Mouse (Mus musculus) midbrain, postnatal 0 days (tissue): ENCODE measurements around the gene Slbp. TPM values are rescaled to one million over a fixed set of nuclear protein-coding genes. Genes with fewer than 3 reads are reported as not detected.

ENCODE experiments used
- ATAC-seq: fragments of 200-750 bp; cut with Nextera tagmentation; 2 replicates; pipeline ENCODE4 v1.8.0; 2017; ENCODE audit warnings: moderate number of reproducible peaks, mild to moderate bottlenecking, moderate TSS enrichment, moderate library complexity; ENCODE audit not compliant: low FRiP score
- DNase-seq: peaks from one replicate; pipeline ENCODE4 v3.0.0-alpha.2; 2015; ENCODE audit warnings: low spot score
- H3K27ac ChIP-seq: fragments of 300-500 bp; sonication (generic); 2 replicates; pipeline ENCODE4 v1.5.1; 2014; ENCODE audit warnings: low read depth, mild to moderate bottlenecking, low read length, mixed read lengths
- H3K27me3 ChIP-seq: fragments of 300-500 bp; sonication (generic); 2 replicates; pipeline ENCODE4 v1.6.1; 2014; ENCODE audit warnings: low read length, control low read depth, mixed read lengths; ENCODE audit not compliant: insufficient read depth
- H3K36me3 ChIP-seq: fragments of 300-500 bp; sonication (generic); 2 replicates; pipeline ENCODE4 v1.6.1; 2014; ENCODE audit warnings: low read length, control low read depth, mixed read lengths; ENCODE audit not compliant: insufficient read depth
- H3K4me1 ChIP-seq: fragments of 300-500 bp; sonication (generic); 2 replicates; pipeline ENCODE4 v1.6.1; 2014; ENCODE audit warnings: mild to moderate bottlenecking, control low read depth, antibody characterized with exemption, low read length, mixed read lengths; ENCODE audit not compliant: insufficient read depth
- H3K4me2 ChIP-seq: fragments of 300-500 bp; sonication (generic); 2 replicates; pipeline ENCODE4 v1.6.1; 2014; ENCODE audit warnings: low read depth, mild to moderate bottlenecking, low read length, mixed read lengths; ENCODE audit not compliant: poor library complexity, severe bottlenecking
- H3K4me3 ChIP-seq: fragments of 300-500 bp; sonication (generic); 2 replicates; pipeline ENCODE4 v1.5.1; 2014; ENCODE audit warnings: low read depth, mild to moderate bottlenecking, low read length, moderate library complexity
- H3K9ac ChIP-seq: fragments of 300-500 bp; sonication (generic); replicated peaks from 2 replicates; pipeline ENCODE4 v1.6.1; 2014; ENCODE audit warnings: mild to moderate bottlenecking, low read length, moderate library complexity, mixed read lengths; ENCODE audit not compliant: poor library complexity, severe bottlenecking
- H3K9me3 ChIP-seq: fragments of 300-500 bp; sonication (generic); 2 replicates; pipeline ENCODE4 v1.6.1; 2016; ENCODE audit warnings: low read length, control low read depth
- CTCF ChIP-seq: IDR thresholded peaks from 2 replicates; pipeline ENCODE4 v1.5.1; 2016; ENCODE audit warnings: antibody characterized with exemption, mild to moderate bottlenecking
- WGBS: fragments of 180-500 bp; shearing (Covaris S2); extraction: QIAGEN DNeasy Blood & Tissue Kit; methylation state at CpG from one replicate; pipeline ENCODE4 v1.1.7; 2014; 5-methylcytosine and 5-hydroxymethylcytosine counted together
- polyA plus RNA-seq: library from polyadenylated mRNA; unstranded; fragments of >200 nt; fragmentation: Nextera tagmentation; extraction: Ambion mirVana; gene quantifications from 2 replicates; pipeline ENCODE4 v1.2.1, GENCODE M21; 2015
- total RNA-seq: library from RNA; depleted of rRNA; stranded (reverse); fragments of >200 nt; gene quantifications from 2 replicates; pipeline ENCODE4 v1.2.3, GENCODE M21; 2014

Gene Slbp
- total and polyA plus RNA-seq, 2 experiments from 2014 or later: 99.5 to 126 TPM

DNA sequence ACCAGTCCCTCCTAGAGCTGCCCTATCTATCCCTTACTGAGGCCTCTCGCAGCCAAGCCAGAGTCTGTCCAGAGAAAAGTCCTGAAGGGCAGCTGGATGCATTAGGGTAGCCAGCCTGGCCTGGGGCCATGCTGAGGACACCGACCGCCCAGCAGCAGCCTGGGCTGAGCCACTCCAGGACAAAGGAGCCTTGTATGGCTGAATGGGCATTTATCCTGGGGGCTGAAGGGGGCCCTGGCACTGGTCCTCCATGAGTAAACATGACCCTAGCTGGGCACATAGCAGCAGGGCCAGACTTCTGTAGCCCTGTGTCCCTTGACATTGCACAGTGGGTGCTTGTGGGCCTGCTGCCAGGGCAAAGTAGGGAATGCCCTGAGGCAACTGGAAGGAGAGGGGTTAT is 22.1 kb upstream of the Slbp start:
- Histone ChIP-seq H3K9ac (no peak overlapping the region), H3K27ac (no peak overlapping the region), H3K36me3 (no peaks in the 10 kb centered on the region; the same call in 1 of the 2 replicates), H3K4me1 (no peaks in the 10 kb centered on the region), H3K9me3 (no peaks in the 10 kb centered on the region), H3K27me3 (no peaks in the 10 kb centered on the region), H3K4me2 (no peak overlapping the region), H3K4me3 (no peak overlapping the region)
- ATAC-seq (peak; percentile 87), DNase-seq (peak; percentile 83)
- no peak for TF ChIP-seq CTCF
- WGBS: 59% methylated on average over 3 of the region's 3 CpGs

GRCm38 (mm10) chr5:33671659-33672058 is 19.3 kb upstream of the Slbp start:
- ATAC-seq: no peak
- no peaks in the 10 kb centered on the region for H3K4me1 ChIP-seq
- no peak overlapping the region for H3K4me2 ChIP-seq
- H3K9ac ChIP-seq: no peak overlapping the region
- no peak overlapping the region for H3K27ac ChIP-seq
- no peaks in the 10 kb centered on the region for H3K27me3 ChIP-seq
- WGBS: 86% methylated on average over 5 of the region's 5 CpGs
- no peaks in the 10 kb centered on the region for H3K9me3 ChIP-seq
- H3K4me3 ChIP-seq: no peak overlapping the region
- no peak for DNase-seq
- no peak for TF ChIP-seq CTCF
- H3K36me3 ChIP-seq: peaks cover 3% of the 10 kb centered on the region

GRCm38 (mm10) chr5:33668223-33668622 is 15.8 kb upstream of the Slbp start:
- no peaks in the 10 kb centered on the region for H3K27me3 ChIP-seq
- ATAC-seq: no peak
- DNase-seq: peak; percentile 62
- no peaks in the 10 kb centered on the region for H3K9me3 ChIP-seq
- H3K4me1 ChIP-seq: no peaks in the 10 kb centered on the region
- H3K4me3 ChIP-seq: no peak overlapping the region
- no peak overlapping the region for H3K9ac ChIP-seq
- peak; percentile 65 for TF ChIP-seq CTCF
- H3K4me2 ChIP-seq: no peak overlapping the region
- H3K27ac ChIP-seq: no peak overlapping the region
- H3K36me3 ChIP-seq: peaks cover 3% of the 10 kb centered on the region

DNA sequence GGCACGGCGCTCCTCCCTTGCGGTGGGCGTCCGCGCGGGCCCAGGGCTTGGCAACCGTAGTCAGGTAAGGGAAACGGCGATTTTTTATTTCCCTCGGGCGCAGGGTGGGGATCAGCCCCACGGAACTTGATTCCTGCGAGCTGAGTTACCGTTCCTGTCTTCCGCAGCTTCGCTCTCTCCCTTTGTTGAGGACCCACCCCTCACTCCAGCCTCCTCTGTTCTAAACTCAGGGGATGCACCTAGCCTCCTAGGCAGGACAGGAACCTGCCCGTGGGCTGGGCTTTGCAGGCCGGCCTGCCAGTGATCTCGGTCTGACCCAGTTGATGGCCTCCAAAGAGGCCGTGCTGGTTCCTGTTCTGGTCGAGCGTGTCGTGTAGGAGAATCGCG is 6.3 kb upstream of the Slbp start:
- WGBS: under 1% methylated on average over 26 of the region's 26 CpGs
- H3K9ac ChIP-seq: peak overlapping the region; percentile 71; the same call in 1 of the 2 replicates
- ATAC-seq (no peak), DNase-seq (no peak)
- H3K4me1 ChIP-seq: peaks cover 10% of the 10 kb centered on the region
- peaks cover 3% of the 10 kb centered on the region for H3K36me3 ChIP-seq
- no peaks in the 10 kb centered on the region for H3K9me3 ChIP-seq
- no peak overlapping the region for H3K27ac ChIP-seq
- TF ChIP-seq CTCF: no peak
- H3K4me3 ChIP-seq: peak overlapping the region; percentile 71
- peak overlapping the region; percentile 80 for H3K4me2 ChIP-seq
- no peaks in the 10 kb centered on the region for H3K27me3 ChIP-seq

DNA sequence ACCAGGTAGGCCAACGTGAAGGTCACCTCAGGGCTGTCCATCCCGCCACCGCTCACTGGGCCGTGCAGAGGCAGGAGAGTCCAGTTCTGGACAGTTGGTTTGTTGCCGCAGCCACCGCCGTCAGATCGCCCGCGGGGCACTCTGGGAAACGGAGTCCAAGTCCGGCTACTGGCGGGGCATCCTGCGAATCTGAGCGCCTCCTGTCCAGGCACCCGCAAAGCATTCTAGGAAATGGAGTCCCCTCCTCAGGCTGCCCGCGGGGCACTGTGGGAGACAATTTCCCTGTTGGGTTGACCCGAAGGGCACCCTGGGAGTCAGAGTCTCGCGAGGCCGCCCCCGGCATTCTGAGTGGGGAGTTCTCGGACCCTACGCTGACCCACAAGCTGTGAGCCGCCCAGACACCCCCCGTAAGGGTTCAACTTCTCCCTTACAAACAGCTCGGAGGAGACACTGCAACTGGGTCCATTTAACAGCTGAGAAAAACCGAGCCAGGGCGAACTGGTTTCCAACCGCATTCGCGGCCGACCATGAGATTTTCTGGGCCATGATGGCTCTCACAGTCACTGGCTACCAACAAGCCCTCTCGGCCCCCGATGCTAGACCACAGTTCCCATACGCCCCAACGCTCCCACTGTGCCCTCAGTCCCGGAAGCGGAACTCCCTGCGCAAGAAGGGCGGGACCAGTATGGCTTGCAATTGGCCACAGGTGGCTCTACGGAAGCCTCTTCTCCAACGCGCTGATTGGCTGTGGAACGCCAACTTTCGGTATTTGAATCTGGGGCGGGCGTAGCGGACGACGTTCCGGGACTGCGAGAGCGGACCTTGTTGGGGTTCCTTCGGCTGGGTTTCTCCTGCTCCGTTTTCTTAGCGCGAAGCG is 5.7 kb upstream of the Slbp start, which contains the start of the genes Tacc3 and Tmem129:
Gene Tacc3 (plus strand): TSS at position 342 of the 877 bp plus-strand sequence.
Gene Tmem129 (minus strand): TSS at position 630 of the 877 bp plus-strand sequence.
- peak; percentile 97 for ATAC-seq
- peaks cover 3% of the 10 kb centered on the region for H3K36me3 ChIP-seq
- TF ChIP-seq CTCF: peak; percentile 26; the same call in 1 of the 2 replicates
- WGBS: under 1% methylated on average over 60 of the region's 60 CpGs
- no peaks in the 10 kb centered on the region for H3K9me3 ChIP-seq
- peak within 1 kb of the TSS; percentile 71 for H3K4me3 ChIP-seq
- peak within 1 kb of the TSS; percentile 97 for H3K27ac ChIP-seq
- peak; percentile 99 for DNase-seq
- peak within 1 kb of the TSS; percentile 71 for H3K9ac ChIP-seq
- H3K4me1 ChIP-seq: peaks cover 10% of the 10 kb centered on the region
- no peaks in the 10 kb centered on the region for H3K27me3 ChIP-seq
- peak within 1 kb of the TSS; percentile 83 for H3K4me2 ChIP-seq

- TF ChIP-seq CTCF: no peak
- WGBS: under 1% methylated on average over 32 of the region's 32 CpGs
These were observed 4.9 kb upstream of the Slbp start for GRCm38 (mm10) chr5:33657251-33657786.

More at GRCm38 (mm10) chr5:33657251-33657786, 4.9 kb upstream of the Slbp start:
- H3K4me1 ChIP-seq: peaks cover 10% of the 10 kb centered on the region
- peaks cover 3% of the 10 kb centered on the region for H3K36me3 ChIP-seq
- DNase-seq (no peak), ATAC-seq (peak; percentile 15; the same call in 1 of the 2 replicates)
- no peaks in the 10 kb centered on the region for H3K9me3 ChIP-seq
- H3K9ac ChIP-seq: peak overlapping the region; percentile 71
- H3K4me2 ChIP-seq: peak overlapping the region; percentile 83
- H3K27ac ChIP-seq: peak overlapping the region; percentile 97
- peak overlapping the region; percentile 71 for H3K4me3 ChIP-seq
- no peaks in the 10 kb centered on the region for H3K27me3 ChIP-seq
